Mouse (Mus musculus): ENCODE measurements around the gene R3hdm1.

GRCm38 (mm10) chr1:128221886-128222285 lies 118.8 kb downstream of the R3hdm1 start:
- TF ChIP-seq POLR2A (IDR thresholded peaks at IDR 0.05; ENCODE audit: low read depth, low read length) (no peak), CTCF (conservative IDR thresholded peaks at IDR 0.05; ENCODE audit: insufficient read depth, insufficient read length, low read depth, low read length) (no peak)

Measured in kidney, adult 2 months (tissue).